Mouse (Mus musculus) liver, embryonic 14.5 days (tissue): ENCODE results near the gene Dlgap1. TPM values are rescaled to one million over a fixed set of nuclear protein-coding genes. Genes with fewer than 3 reads are reported as not detected.

Experiments used
- ATAC-seq: fragments of 200-750 bp; cut with Nextera tagmentation; 2 replicates; pipeline ENCODE4 v1.8.0; 2017; ENCODE audit warnings: moderate number of reproducible peaks, mild to moderate bottlenecking, moderate library complexity; ENCODE audit not compliant: insufficient read depth
- DNase-seq, 3 experiments: peaks; one replicate each; pipeline ENCODE4 v3.0.0-alpha.2; 2012 to 2013; ENCODE audit warnings: low read depth in 3 of 3, low spot score in 3 of 3
- H3K27ac ChIP-seq: fragments of 300-500 bp; sonication (generic); 2 replicates; pipeline ENCODE4 v1.5.1; 2014; ENCODE audit warnings: moderate library complexity, mild to moderate bottlenecking, control low read depth, inconsistent platforms
- H3K27me3 ChIP-seq: fragments of 300-500 bp; sonication (generic); 2 replicates; pipeline ENCODE4 v1.6.1; 2014; ENCODE audit warnings: mild to moderate bottlenecking, low read length, moderate library complexity; ENCODE audit not compliant: control insufficient read depth, insufficient read depth
- H3K36me3 ChIP-seq: fragments of 300-500 bp; sonication (generic); replicated peaks from 2 replicates; pipeline ENCODE4 v1.6.1; 2014; ENCODE audit warnings: low read depth; ENCODE audit not compliant: control insufficient read depth, insufficient read depth
- H3K4me1 ChIP-seq, 2 experiments: fragments of 200-500 bp in 1 of 2; fragments of 300-500 bp in 1 of 2; sonication (generic) in 1 of 2; replicated peaks; 2 replicates each; pipeline ENCODE4 v1.6.1; 2012 to 2014; ENCODE audit warnings: antibody characterized with exemption in 1 of 2, inconsistent platforms in 1 of 2, low read length in 1 of 2; ENCODE audit not compliant: control insufficient read depth in 2 of 2, insufficient read depth in 2 of 2
- H3K4me2 ChIP-seq: fragments of 300-500 bp; sonication (generic); 2 replicates; pipeline ENCODE4 v1.6.1; 2014; ENCODE audit warnings: low read depth, mild to moderate bottlenecking, control low read depth, moderate library complexity
- H3K4me3 ChIP-seq, 2 experiments: fragments of 200-500 bp in 1 of 2; fragments of 300-500 bp in 1 of 2; sonication (generic) in 1 of 2; 2 replicates each; pipeline ENCODE4 v1.5.1; 2012 to 2014; ENCODE audit warnings: low read depth in 2 of 2, low read length in 2 of 2, mild to moderate bottlenecking in 2 of 2, control low read depth in 1 of 2, inconsistent platforms in 1 of 2, moderate library complexity in 1 of 2; ENCODE audit not compliant: insufficient read depth in 1 of 2
- H3K9ac ChIP-seq: fragments of 300-500 bp; sonication (generic); replicated peaks from 2 replicates; pipeline ENCODE4 v1.6.1; 2014; ENCODE audit warnings: mild to moderate bottlenecking, control low read depth, moderate library complexity
- H3K9me3 ChIP-seq: fragments of 300-500 bp; sonication (generic); 2 replicates; pipeline ENCODE4 v1.6.1; 2016; ENCODE audit warnings: low read length, mixed read lengths; ENCODE audit not compliant: control insufficient read depth
- CTCF ChIP-seq: IDR thresholded peaks from 2 replicates; pipeline ENCODE4 v1.5.1; 2016; ENCODE audit warnings: antibody characterized with exemption, low read depth, control low read depth
- EP300 ChIP-seq: IDR thresholded peaks from 2 replicates; pipeline ENCODE4 v1.6.1; 2016; ENCODE audit warnings: antibody characterized with exemption, low read depth
- WGBS: fragments of 180-500 bp; shearing (Covaris S2); extraction: QIAGEN DNeasy Blood & Tissue Kit; methylation state at CpG from one replicate; pipeline ENCODE4 v1.1.7; 2014; ENCODE audit not compliant: insufficient replicate concordance; 5-methylcytosine and 5-hydroxymethylcytosine counted together
- polyA plus RNA-seq, 2 experiments: library from polyadenylated mRNA; depleted of rRNA in 1 of 2; stranded (reverse) in 1 of 2; unstranded in 1 of 2; fragments of >200 nt; fragmentation: Nextera tagmentation in 1 of 2; extraction: Ambion mirVana in 1 of 2; gene quantifications; 2 replicates each; pipeline versions ENCODE4 v1.2.1 to v1.2.3; 2012 to 2014

Gene Dlgap1
- polyA plus RNA-seq, 2 experiments = 0.01 TPM; not detected in 1

DNA sequence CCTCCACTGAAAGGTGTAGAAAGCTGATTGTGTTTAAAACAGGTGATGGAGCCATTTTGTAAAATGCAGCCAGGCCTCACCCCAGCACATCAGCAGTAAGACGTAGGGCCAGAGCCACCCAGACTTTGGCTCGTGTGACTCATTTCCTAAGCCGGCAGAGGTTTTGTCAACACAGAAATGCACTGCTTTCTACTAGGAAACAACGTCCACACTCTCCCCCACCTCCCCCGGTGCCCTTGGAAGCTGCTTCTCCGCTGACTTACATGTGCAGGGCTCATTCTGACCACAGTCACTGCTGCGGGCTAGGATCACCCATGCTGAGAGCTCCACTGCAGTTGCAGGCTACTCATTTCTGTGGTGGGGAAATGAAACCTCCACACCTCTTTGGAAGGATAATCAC lies 533.1 kb downstream of the Dlgap1 start:
- WGBS = 20% methylated on average over 7 of the region's 7 CpGs
- no peaks in the 10 kb centered on the region for H3K27me3 ChIP-seq
- H3K36me3 ChIP-seq = no peaks in the 10 kb centered on the region
- no peak for TF ChIP-seq EP300
- no peak for TF ChIP-seq CTCF
- no peak for DNase-seq
- H3K4me2 ChIP-seq = no peak overlapping the region
- no peak overlapping the region for H3K9ac ChIP-seq
- no peak overlapping the region for H3K27ac ChIP-seq
- H3K4me1 ChIP-seq = no peaks in the 10 kb centered on the region
- no peak overlapping the region for H3K4me3 ChIP-seq
- ATAC-seq = no peak
- no peaks in the 10 kb centered on the region for H3K9me3 ChIP-seq

DNA sequence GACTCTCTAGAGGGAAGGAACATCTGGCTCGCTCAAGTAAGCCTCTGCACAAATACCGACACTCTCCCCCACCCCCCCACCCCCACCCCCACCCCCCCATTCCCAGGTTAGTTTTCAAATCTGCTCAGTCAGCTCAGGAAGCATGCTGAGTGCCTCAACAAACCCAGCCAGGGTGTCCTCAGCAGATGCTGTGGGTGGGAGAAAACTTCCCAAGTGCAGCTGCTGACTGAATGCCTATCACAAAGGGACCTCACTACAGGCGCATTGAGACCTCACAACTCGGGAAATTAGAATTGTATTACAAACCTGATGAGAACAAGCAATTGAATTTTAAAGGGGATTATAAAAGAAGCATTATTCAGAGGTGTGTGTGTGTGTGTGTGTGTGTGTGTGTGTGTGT lies 538.9 kb downstream of the Dlgap1 start:
- Histone ChIP-seq H3K4me2 (no peak overlapping the region), H3K4me3 (no peak overlapping the region), H3K4me1 (no peaks in the 10 kb centered on the region), H3K9ac (no peak overlapping the region), H3K27me3 (no peaks in the 10 kb centered on the region), H3K36me3 (no peaks in the 10 kb centered on the region), H3K27ac (no peak overlapping the region), H3K9me3 (no peaks in the 10 kb centered on the region)
- no peak for TF ChIP-seq EP300
- ATAC-seq (no peak), DNase-seq (no peak)
- 56% methylated on average over 4 of the region's 4 CpGs for WGBS

DNA sequence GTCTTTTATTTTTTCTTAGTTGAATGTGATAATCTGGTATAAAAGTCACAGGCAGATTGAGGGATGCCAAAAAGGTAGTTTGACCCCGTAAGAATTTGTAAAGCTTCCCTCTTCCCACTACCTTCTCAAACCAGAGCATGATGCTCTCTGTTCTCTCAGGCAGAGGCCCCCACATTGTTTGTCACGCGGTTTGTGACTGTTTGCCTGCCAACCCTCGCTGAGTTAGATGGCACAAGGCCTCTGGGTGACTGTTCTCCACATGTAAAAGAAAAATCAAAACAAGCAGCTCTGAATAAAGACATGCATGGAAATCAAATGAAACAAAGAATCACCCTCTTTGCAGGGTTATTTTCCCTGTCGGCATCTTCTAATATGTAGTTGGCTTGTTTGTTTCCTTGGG lies 541.6 kb downstream of the Dlgap1 start:
- 61% methylated on average over 5 of the region's 5 CpGs for WGBS
- no peak for ATAC-seq
- no peaks in the 10 kb centered on the region for H3K4me1 ChIP-seq
- DNase-seq = no peak
- no peak overlapping the region for H3K4me3 ChIP-seq
- TF ChIP-seq CTCF = no peak
- TF ChIP-seq EP300 = no peak
- no peak overlapping the region for H3K4me2 ChIP-seq
- H3K9ac ChIP-seq = no peak overlapping the region
- no peak overlapping the region for H3K27ac ChIP-seq
- no peaks in the 10 kb centered on the region for H3K36me3 ChIP-seq
- no peaks in the 10 kb centered on the region for H3K9me3 ChIP-seq
- no peaks in the 10 kb centered on the region for H3K27me3 ChIP-seq

DNA sequence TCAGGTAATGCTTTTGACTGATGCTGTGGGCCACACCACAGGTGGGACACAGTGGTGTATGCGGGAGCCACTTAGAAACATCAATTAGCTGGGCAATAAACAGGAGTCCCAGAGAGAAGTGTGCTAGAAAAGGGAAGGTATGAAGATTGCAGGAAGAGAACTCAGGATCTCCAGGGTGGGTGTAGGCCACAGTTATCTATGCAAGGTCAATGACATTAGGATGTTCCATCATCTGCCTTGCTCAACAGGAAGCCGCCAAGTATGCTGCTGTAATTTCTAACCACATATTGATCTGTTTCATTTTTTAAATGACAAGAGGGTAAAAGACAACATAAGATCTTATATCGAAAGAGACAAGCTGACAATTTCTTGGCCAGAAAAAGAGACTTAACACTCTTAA lies 542.5 kb downstream of the Dlgap1 start:
- Histone ChIP-seq H3K4me1 (no peaks in the 10 kb centered on the region), H3K27me3 (no peaks in the 10 kb centered on the region), H3K9me3 (no peaks in the 10 kb centered on the region), H3K27ac (no peak overlapping the region), H3K4me3 (no peak overlapping the region), H3K9ac (no peak overlapping the region), H3K36me3 (no peaks in the 10 kb centered on the region), H3K4me2 (no peak overlapping the region)
- WGBS = 67% methylated on average over 3 of the region's 3 CpGs
- no peak for TF ChIP-seq EP300
- no peak for TF ChIP-seq CTCF
- ATAC-seq (no peak), DNase-seq (no peak)

DNA sequence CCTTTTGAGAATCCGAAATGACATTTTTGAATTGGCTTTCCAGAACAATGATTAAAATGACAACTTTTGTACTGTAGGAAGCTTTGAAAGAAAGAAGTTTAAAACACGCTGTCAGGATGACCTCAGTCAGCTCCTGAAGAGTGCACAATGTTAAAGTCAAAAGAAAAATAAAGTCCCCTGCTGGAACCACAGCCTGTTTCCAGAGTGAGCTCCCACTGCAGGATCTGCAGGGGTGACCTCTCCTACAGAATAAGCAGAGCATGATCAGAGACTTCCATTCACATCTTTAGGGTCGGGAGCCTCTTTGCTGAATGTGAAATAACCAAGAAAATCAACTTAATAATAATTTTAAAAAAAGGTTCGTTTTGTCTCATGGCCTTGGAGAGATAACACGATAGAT lies 544.9 kb downstream of the Dlgap1 start:
- DNase-seq (no peak), ATAC-seq (no peak)
- Histone ChIP-seq H3K36me3 (no peaks in the 10 kb centered on the region), H3K4me3 (no peak overlapping the region), H3K27me3 (no peaks in the 10 kb centered on the region), H3K4me1 (no peaks in the 10 kb centered on the region), H3K4me2 (no peak overlapping the region), H3K9ac (no peak overlapping the region), H3K9me3 (no peaks in the 10 kb centered on the region), H3K27ac (no peak overlapping the region)
- WGBS = 57% methylated on average over 5 of the region's 5 CpGs
- TF ChIP-seq EP300 (no peak), CTCF (no peak)

DNA sequence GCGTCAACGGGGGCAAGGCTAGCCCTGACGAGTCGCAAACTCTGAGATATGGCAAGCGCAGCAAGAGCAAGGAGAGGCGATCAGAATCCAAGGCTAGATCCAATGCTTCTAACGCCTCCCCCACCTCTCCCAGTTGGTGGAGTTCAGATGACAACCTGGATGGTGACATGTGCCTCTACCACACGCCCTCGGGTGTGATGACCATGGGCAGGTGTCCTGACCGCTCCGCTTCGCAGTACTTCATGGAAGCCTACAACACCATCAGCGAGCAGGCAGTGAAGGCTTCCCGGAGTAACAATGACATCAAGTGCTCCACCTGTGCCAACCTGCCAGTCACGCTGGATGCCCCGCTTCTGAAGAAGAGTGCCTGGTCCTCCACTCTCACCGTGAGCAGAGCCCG lies 547.6 kb downstream of the Dlgap1 start:
- Histone ChIP-seq H3K27ac (no peak overlapping the region), H3K4me3 (no peak overlapping the region), H3K4me2 (no peak overlapping the region), H3K4me1 (no peaks in the 10 kb centered on the region), H3K9ac (no peak overlapping the region), H3K36me3 (no peaks in the 10 kb centered on the region), H3K9me3 (no peaks in the 10 kb centered on the region), H3K27me3 (no peaks in the 10 kb centered on the region)
- TF ChIP-seq CTCF = no peak
- TF ChIP-seq EP300 = no peak
- DNase-seq (no peak), ATAC-seq (no peak)
- 71% methylated on average over 18 of the region's 18 CpGs for WGBS
